Mouse (Mus musculus): ENCODE results near the gene Metap1d. TPM values are rescaled to one million over a fixed set of nuclear protein-coding genes. Genes with fewer than 3 reads are reported as not detected.

Gene Metap1d
- 24.2 and 25.8 TPM in 2 replicates for polyA plus RNA-seq (2015; fragmentation: Nextera tagmentation; extraction: Ambion mirVana)

GRCm38 (mm10) chr2:71453161-71453916 is at the start of gene Metap1d:
Metap1d (plus strand) TSS chr2:71453276.
- DNase-seq (ENCODE audit: low spot score), result peak; percentile 94

DNA sequence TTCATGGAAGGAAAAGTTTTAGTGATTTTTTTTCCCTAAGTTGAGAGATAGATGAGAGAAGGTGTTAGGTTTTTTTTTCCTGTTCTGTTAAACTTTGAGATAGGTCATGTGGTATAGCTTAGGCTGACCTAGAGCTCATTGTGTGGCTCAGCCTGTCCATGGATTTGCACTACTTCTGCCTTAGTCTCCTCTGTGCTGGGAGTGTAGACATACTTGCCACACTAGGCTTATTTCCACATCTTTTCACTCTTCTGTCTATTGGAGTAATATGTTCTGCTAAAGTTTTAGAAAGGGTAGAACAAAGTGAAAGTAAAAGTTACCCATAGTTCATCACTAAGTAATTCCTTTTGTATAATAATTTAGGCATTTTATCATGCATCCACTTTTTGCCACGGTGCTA is 47.5 kb upstream of the Metap1d start:
- DNase-seq (ENCODE audit: low spot score), result no peak

- DNase-seq (ENCODE audit: low spot score), result no peak
Measured at GRCm38 (mm10) chr2:71418760-71419280, 34.3 kb upstream of the Metap1d start.

- no peak for DNase-seq (ENCODE audit: low spot score)
Measured at GRCm38 (mm10) chr2:71419408-71419807, 33.7 kb upstream of the Metap1d start.

DNA sequence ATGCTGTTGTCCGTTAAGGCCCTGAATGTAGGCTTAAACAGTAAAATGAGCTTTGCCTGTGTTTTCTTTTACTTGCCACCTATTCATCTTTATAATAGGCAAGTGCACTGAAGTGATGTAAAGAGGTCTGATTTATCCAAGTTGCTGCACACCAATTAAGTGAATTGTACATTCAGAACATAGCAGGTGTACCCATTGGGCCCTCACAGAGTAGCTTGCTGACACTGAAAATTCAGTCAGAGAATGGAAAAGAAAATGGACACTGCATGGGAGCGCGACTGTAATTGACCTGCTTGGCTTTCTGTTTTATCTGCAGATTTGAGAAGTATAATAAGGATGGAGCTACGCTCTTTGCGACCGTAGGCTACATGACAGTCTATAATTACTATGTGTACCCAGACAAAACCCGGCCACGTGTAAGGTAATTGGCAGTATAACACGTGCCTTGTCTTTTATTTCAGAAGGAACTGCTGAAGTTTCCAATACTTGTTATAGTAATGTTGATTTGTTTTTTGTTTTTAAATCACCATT is 32.1 kb upstream of the Metap1d start:
- no peak for DNase-seq (ENCODE audit: low spot score)

DNA sequence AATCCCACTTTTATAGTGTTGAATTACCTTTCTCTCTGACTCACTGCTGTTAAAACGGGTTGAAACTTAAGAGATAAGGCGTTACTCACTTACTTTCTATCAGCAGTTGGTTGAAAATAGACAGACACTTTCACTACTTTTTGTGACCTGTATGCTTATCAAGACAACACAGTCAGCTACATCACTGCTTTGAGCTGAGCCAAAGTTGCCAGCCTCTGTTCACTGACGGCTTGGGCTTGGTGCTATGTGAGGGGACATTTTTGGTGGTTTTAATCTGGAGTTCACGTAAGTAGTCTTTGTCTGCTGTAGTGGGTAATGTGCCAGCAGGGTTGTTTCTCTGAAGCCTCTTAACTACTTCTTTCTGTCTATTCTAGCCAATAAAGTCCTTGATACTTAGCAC is 28.5 kb upstream of the Metap1d start:
- no peak for DNase-seq (ENCODE audit: low spot score)

GRCm38 (mm10) chr2:71435440-71435839 is 17.6 kb upstream of the Metap1d start:
- DNase-seq (ENCODE audit: low spot score), result no peak

DNA sequence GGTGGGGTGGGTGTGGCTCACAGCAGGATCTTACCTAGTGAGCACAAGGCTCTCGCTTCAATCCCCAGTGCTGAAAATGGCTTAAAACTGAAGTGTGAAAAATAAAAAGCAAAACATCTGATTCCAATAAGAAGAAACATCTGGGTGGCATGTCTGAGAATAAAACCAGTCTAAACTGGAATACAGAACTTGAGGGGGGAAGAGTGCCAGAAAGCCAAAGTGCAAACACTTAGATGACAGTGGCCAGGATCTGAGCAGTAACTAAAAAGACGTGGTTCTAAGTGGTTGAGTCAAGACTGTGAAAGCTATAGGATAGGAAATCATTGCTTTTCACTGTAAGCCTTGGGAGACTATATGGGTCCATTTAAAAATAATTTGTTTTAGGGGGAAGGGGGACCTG is 9.7 kb upstream of the Metap1d start:
- no peak for DNase-seq (ENCODE audit: low spot score)

DNA sequence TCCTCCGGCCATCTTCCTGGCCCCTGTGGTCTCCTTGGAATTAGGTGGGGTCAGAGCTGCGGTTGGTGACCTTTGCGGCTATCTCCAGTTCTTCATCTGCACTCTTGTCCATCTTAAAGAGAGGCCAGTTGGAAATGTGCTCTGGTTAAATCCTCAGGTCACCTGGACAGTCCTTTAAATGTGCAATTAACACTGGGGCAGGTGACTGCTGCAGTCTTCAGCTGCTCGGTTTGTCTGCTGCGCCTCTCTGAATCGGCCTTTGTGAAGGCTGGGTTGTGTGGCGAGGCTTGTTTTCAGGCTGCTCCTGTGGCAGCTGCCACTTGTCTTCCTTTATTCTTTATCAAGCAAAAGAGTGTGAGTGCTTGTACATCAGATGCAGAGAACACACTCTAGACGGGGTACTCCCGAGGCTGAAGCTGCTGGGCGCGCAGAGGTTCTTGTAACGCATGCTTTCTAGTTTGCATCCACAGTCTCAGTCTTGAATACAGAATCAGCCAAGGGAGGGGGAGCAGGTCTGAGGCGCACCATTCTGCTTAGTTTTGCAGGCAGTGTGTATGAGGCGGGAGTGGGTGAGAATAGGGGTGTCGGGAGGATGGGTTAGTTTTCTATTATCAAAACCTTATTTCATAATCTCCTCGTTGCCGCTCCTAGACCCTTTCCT is 7.4 kb upstream of the Metap1d start:
- DNase-seq (ENCODE audit: low spot score), result no peak

DNA sequence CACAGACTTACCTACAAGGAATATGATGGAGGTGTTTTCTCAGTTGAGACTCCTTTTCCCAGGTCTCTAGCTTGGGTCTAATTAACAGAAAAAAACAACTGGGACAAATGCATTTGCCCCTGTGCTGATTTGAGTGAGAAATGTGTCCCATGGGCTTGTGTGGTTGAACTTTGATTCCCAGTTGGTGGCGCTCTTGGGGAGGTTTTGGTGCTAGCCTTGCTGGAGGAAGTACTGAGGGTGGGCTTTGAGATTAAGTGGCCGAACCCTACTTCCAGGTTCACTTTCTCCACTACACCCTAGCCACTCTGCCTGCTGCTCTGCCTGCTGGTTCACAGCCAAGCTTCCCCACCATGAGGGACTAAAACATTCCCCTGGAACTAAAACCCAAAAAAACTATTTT is 3.5 kb upstream of the Metap1d start:
- peak; percentile 44 for DNase-seq (ENCODE audit: low spot score)

GRCm38 (mm10) chr2:71451761-71452160 is 1.3 kb upstream of the Metap1d start:
- no peak for DNase-seq (ENCODE audit: low spot score)

DNA sequence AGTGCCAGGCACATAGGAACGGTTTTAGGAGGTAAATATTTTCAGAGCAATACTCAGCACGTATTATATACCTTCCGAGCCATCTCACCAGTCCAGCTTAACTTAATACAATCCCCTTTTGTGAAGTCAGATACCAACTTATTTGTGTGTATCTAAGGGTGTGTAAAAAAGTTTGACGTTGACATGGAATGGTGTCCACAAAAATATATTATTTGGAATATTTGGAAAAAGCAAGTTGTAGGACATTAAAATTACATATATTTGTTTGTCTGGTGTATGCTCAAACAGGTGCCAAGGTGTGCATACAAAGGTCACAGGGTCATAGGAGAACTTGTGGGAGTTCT is 813 bp downstream of the Metap1d start:
- DNase-seq (ENCODE audit: low spot score), result no peak

- no peak for DNase-seq (ENCODE audit: low spot score)
Measured at GRCm38 (mm10) chr2:71458624-71459023, 5.5 kb downstream of the Metap1d start.

DNA sequence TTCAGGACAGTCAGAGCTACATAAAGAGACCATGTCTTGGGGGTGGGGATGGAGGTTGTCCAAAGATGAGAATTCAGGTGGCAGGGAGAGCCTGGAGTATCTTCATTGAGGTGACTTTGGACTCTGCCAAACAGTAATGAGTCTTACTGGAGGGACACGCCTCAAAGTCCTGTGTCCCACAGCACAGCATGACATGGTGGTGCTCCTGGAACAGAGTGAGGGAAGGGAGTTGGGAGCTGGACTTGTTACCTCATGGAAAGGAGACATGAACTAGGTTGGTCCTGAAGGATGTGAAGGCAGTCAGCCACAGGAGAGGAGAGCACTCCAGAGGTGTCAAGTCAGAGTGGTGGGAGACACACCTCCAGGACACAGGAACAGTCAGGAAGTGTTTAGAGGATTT is 6.6 kb downstream of the Metap1d start:
- no peak for DNase-seq (ENCODE audit: low spot score)

DNA sequence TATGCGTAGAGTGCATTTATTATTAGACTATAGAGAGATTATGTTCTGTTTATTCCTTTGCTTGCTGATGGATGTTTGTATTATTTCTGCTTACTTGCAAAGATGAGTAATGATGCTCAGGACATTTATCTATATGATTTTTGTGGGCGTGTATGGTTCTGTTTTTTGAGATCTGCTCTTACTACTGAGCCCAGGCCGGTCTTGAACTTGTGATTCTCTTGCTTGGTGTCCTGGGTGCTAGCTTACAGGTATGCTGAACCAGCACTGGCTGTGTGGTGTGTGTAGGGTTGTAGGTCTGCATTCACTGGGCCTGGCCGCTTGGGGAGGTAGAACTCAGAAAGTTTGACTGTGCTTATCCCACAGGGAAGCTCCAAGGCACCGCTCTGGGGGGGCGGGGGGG is 8.1 kb downstream of the Metap1d start:
- DNase-seq (ENCODE audit: low spot score), result no peak

- DNase-seq (ENCODE audit: low spot score), result no peak
Measured at GRCm38 (mm10) chr2:71461589-71461988, 8.5 kb downstream of the Metap1d start.

DNA sequence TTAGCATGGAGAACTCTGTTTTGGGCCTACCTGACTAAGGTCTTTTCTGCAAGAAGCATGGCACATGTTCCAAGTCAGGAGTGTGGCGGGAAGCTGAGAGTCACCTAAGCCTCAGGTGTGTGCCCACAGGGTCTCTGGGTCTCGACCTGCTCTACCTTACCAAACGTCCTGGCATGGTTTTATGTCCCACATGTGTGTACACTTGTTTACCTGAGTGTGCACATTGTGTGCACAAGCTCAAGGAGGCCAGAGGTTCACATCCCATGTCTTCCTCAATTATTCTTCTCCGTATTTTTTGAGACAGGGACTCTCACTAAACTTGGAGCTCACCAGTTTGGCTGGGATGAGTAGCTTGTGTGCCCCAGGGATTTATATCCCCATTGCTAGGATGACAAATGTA is 9.0 kb downstream of the Metap1d start:
- DNase-seq (ENCODE audit: low spot score), result no peak

- no peak for DNase-seq (ENCODE audit: low spot score)
Measured at GRCm38 (mm10) chr2:71462553-71462952, 9.5 kb downstream of the Metap1d start.

DNA sequence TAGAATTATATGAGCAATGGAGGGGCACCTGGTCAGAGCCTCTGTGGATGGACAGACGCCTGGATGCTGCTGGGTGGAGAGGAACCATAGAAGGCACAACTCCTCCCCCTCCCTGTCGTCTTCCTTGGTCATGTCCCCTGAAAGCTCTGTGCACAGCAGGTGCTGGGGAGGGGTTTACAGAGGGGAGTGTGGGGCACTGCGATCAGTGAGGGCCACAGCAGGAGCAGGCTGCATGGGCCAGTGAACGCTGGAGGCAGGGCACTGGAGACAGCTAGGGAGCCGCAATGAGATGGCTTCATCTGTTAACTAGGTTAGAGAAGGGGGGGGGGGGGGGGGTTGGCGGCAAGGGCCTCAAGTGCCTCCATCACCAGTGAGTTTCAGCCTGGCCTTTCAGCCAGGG is 13.0 kb downstream of the Metap1d start:
- no peak for DNase-seq (ENCODE audit: low spot score)

DNA sequence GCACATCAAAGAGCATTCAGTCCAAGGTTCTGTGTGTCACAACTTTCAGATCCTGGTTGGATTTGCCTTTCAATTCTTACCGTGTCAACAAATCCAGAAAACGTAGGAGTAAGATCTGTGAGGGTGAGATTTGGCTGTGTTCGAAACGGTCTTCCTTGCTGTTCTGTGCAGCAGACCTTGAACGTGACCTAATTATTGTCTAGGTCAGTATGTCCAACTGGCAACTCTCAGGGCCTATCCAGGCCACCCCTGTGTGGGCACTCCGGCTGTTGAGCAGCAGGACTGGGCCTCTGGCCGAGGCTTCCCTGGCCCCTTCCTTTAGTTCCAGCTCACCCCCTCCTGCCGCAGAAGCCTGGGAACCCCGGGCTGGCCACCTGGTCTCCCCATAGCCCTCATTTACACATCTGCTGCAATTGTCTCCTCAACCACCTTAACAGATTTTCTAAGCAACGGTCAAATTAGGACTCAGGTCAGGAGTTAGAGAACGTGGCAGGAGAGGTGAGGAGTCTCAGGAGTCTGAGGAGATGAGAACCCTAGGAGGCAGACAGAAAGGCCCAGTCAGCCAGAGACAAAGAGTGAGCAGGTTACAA is 13.9 kb downstream of the Metap1d start:
- DNase-seq (ENCODE audit: low spot score), result no peak

GRCm38 (mm10) chr2:71471094-71471493 is 18.0 kb downstream of the Metap1d start:
- DNase-seq (ENCODE audit: low spot score), result no peak

GRCm38 (mm10) chr2:71473830-71474229 is 20.8 kb downstream of the Metap1d start:
- no peak for DNase-seq (ENCODE audit: low spot score)

Data from thymus, postnatal 0 days (tissue).